Mouse (Mus musculus): ENCODE results near the gene Stap2.

Gene Stap2

DNA sequence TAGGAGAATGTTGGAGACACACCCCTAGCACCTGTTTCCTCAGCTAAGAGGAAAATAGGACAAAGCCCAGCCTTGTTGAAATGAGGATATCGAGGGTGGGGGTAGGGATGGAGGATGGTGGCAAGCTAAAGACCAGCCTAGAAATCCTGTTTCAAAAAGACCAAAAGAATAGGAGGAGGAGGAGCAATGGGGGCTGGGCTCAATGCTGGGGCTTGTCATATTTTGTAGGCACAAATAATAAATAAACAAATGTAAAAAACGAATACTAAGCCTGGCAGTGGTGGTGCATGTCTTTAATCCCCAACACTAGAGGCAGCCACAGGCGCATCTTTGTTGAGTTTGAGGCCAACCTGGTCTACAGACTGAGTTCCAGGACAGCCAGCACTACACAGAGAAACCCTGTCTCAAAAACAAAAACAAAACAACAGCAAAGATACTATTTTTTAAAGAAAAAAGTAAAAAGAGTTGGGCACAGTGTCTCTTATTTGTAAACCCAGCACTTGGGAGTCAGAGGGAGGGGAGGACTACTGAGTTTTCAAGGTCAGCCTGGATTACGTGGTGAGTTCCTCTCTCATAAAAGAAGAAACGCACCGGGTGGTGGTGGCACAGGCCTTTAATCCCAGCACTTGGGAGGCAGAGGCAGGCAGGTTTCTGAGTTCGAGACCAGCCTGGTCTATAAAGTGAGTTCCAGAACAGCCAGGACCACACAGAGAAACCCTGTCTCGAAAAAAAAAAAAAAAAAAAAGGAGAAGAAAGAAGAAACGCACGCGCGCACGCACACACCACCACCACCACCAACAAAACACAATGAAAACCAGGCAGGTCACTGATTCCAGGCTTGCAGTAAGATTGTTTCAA, 47.4 kb downstream of the Stap2 start:
- no peak for DNase-seq

DNA sequence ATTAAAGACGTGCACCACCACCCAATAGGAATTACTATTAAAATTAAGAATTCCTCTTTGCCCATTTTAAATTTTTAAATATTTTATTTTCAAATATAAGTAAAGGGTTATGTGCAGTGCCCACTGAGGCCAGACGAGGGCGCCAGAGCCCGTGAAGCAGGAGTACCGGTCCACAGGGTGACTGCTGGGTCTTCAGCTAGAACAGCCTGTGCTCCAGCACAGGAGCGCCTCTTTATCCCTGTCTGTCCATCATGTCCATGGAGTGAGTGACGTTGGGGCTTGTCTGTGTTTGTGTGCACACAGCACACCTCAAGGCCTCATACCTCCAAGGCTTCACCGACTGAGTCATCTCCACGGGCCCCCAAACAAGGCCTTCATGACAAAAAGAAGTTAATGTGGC, 48.2 kb downstream of the Stap2 start:
- DNase-seq = peak; percentile 77

DNA sequence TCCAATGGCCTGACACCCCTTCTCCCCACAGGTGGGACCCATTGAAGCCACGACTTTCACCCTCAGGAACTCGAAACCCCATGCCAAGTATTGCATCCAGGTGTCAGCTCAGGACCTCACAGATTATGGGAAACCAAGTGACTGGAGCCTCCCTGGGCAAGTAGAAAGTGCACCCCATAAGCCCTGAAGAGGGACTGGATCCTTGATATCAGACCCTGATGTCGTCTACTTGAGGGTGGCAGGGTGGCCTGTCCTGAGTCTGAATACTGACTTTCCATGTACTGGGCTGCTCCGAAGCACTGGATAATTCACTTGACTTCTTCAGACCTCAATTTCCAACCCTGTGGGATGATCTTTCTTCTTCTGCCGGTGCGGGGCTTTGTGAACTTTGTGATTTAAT, 48.8 kb downstream of the Stap2 start:
- no peak for DNase-seq

DNA sequence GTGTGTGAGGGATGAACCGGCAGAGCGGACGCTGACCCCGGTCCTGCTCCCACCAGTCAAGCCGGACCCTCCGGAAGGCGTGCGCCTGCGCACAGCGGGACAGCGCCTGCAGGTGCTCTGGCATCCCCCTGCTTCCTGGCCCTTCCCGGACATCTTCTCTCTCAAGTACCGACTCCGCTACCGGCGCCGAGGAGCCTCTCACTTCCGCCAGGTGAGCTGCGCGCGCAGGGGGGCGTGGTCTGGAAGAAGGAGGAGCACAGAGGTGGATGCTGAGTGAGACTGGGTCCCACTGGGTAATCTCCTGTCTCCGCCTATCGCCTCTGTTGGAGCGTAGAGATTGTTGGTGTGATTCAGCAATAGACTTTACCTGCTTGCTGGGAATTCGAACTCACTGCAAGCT, 49.3 kb downstream of the Stap2 start:
- DNase-seq = peak; percentile 84

DNA sequence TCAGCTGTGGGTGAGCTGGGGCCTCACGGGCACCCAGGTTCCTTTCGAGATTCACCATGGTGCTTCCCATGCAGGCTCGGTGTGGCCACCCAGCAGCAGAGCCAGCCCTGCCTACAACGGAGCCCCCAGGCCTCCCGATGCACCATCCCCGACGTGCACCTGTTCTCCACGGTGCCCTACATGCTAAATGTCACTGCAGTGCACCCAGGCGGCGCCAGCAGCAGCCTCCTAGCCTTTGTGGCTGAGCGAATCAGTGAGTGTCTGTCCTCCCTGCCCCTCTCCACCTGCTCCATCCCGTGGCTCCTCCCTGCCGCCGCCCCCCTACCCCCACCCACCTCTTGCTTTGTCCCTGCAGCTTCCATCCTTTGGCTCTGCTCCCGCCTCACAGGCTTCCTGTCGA, 51.2 kb downstream of the Stap2 start:
- DNase-seq = no peak

DNA sequence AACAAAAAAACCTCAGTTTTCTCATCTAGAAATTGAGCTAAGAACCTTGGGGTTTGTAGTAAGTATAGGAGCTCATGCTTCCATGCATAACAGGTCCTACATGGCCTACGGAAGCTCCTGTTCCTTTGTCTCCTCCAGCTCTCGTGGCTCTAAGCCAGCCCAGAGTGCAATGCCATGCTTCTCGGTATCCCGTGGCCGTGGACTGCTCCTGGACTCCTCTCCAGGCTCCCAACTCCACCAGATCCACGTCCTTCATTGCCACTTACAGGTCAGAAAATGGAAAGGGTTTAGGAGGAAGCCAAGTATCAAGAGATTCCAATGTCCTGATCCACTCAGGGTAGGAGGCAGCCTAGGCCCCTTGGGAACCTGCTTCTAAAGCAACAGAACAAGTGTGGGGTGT, 51.6 kb downstream of the Stap2 start:
- no peak for DNase-seq

DNA sequence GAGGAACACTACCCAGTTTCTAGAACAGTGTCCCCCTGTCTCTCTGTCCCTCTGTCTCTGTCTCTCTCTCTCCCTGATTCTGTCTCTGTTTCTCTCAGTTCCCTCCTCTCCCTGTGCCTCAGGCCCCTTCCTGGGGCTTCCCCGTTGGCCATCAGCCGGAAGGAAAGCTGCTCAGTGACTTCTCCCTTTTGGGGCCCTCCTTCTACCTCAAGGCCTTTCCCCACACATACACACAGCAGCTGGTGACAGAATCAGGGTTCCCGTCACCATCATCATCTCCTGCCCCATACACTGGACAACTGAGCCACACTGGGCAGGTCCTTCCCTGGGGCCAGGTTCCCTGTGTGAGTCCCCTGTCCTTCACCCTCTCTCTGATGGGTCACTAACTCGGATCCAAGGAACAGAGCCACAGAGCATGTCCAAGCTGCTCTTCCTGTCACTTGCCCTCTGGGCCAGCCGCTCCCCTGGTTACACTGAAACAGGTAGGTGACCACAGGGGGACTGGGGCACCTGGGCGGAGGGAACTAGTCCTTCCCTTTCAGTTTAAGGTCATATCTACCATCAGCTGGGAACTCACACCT, 52.8 kb downstream of the Stap2 start, which contains the start of gene Ebi3:
TSS of gene Ebi3 (plus strand) at position 194 of the 581 bp plus-strand sequence.
- no peak for DNase-seq

DNA sequence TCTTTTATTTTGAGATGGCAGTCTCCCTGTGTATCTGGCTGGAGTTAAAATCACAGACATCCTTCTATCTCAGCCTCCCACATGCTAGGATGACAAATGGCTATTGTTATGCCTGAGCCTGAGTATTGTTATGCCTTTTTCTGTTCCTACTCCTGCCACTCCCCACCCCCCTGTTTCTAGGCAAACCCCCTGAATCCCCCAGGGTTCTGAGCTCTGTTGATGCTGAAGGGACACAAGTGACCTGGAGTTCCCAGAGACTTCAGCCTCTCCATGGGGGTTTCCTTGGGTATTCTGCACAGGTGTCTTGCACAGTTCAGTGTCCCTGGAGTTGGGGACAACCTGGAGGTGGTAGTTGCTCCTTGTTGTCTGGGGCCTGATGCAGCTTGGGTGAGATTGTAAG, 53.3 kb downstream of the Stap2 start:
- DNase-seq = no peak

DNA sequence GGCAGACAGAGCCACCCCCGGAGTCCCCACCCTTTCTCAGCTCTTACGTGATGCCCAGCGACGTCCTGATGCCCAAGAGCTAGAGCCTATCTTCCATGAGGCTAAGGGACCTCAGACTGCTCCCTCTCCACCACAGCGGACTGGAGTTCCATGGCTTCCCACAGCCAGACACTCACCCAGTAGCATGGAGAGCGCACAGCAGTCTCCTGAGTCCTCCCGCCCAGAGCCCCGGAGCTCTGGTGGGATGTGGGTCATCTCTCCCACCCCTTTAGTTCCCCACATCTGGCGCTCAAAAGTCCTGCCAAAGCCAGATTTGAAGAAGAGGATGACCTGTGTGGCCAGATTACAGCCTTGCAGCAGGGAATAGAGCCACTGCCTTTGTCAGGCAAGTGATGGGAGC, 54.8 kb downstream of the Stap2 start:
- no peak for DNase-seq

DNA sequence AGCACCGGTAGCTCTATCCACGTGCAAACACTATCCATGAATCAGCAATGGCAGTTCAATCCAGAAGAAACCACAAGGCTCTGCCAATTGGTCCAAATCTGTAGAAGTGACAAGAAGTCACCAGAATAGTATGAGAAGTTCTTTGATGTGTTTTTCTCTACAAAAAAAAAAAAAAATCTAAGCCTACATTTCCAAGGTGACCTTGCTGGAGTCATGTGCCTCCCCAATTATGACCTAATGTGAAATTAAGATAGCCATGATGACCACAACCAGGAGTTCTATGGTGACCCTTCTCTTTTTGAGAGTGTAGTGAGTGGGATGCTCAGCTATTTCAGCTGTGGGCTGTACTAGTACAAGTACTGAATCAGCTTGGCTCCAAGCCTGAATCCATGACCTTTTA, 56.0 kb downstream of the Stap2 start, which contains the start of gene Zfp119b:
TSS of gene Zfp119b (minus strand) at position 101 of the 400 bp plus-strand sequence.
- no peak for DNase-seq

DNA sequence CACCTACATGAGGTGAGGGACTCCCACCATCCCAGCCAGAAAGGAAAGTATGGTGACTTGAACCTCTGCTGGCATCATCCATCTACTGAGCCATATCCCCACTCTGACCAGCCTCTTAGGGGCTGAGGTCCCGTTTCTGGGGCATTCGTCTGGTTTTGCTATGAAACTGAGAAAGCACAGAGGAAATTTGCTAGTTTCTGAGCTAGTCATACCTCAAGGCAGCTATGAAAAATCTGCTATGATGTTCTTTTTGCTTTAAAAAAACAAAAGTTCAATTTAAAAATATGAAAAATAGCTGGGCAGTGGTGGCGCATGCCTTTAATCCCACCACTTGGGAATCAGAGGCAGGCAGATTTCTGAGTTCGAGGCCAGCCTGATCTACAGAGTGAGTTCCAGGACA, 56.7 kb downstream of the Stap2 start:
- DNase-seq = no peak

Data from thymus, postnatal 14 days (tissue).